Mouse (Mus musculus): ENCODE results near the gene Gm2026. TPM values are rescaled to one million over a fixed set of nuclear protein-coding genes. Genes with fewer than 3 reads are reported as not detected.
"Not testable (repeated sequence)": the region's sequence is repeated elsewhere in the genome, so short reads cannot be mapped to it uniquely, and the experiment has no call there.

Gm2026 gene
- total RNA-seq (2015) = 11.3 and 18.1 TPM in 2 replicates
- total RNA-seq (2017) = 2.1 and 8.1 TPM in 2 replicates

DNA sequence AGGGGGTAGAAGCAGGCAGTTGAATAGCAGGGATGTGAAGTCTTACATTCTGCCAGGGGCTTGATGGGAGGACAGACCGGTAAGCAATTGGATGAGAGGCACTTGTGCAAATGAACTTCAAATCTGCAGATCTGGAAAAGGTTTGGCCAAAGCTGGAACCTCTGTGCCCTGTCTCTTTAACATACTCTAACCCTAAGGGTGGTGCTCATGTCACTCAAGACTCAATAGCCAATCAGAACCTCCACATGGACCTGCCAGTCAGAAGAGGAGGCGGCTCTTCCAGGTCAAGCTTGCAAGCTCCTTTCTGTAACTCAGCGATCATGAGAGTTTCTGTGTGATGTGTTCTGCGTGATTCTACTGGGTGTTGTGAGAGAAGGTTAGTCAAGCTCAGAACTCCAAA lies at the start of gene Gm2026:
TSS of gene Gm2026 (plus strand) at position 301 of the 400 bp plus-strand sequence.
- ATAC-seq (replicated peaks; ENCODE audit: poor library complexity) = not testable (repeated sequence)

DNA sequence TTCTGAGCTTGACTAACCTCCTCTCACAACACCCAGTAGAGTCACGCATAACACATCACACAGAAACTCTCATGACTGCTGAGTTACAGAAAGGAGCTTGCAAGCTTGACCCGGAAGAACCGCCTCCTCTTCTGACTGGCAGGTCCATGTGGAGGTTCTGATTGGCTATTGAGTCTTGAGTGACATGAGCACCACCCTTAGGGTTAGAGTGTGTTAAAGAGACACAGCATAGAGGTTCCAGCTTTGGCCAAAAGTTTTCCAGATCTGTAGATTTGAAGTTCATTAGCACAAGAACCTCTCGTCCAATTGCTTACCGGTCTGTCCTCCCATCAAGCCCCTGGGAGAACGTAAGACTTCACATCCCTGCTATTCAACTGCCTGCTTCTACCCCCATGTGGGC lies 34.1 kb upstream of the Gm2026 start, which contains the start of gene Zfp966:
TSS of gene Zfp966 (minus strand) at position 101 of the 400 bp plus-strand sequence.
- ATAC-seq (replicated peaks; ENCODE audit: poor library complexity) = not testable (repeated sequence)

Other genes starting within 250 kb of the Gm2026 start
- not detected in 2 replicates for gene Gm2007, start 223.8 kb upstream of the Gm2026 start, total RNA-seq (2015)
- 0.04 and 34.4 TPM in 2 replicates for gene Gm2007, start 223.8 kb upstream of the Gm2026 start, total RNA-seq (2017)
- gene Gm14288, start 164.2 kb upstream of the Gm2026 start, total RNA-seq (2015) = 4.8 and 15.4 TPM in 2 replicates
- 8.4 and 13.7 TPM in 2 replicates for gene Gm14288, start 164.2 kb upstream of the Gm2026 start, total RNA-seq (2017)
- gene Gm6710, start 96.1 kb upstream of the Gm2026 start, total RNA-seq (2015) = 12.9 and 19.7 TPM in 2 replicates
- gene Gm6710, start 96.1 kb upstream of the Gm2026 start, total RNA-seq (2017) = 10.1 and 10.2 TPM in 2 replicates
- gene Zfp966, start 34.2 kb upstream of the Gm2026 start, total RNA-seq (2015) = 9.0 and 10.7 TPM in 2 replicates
- gene Zfp966, start 34.2 kb upstream of the Gm2026 start, total RNA-seq (2017) = 11.2 and 18.0 TPM in 2 replicates
- 0.10 and 8.4 TPM in 2 replicates for gene Gm2004, start 184.5 kb downstream of the Gm2026 start, total RNA-seq (2015)
- gene Gm2004, start 184.5 kb downstream of the Gm2026 start, total RNA-seq (2017) = 3.2 and 20.6 TPM in 2 replicates

Measured in megakaryocyte progenitor cell, adult 5-6 weeks (primary cell).